Mouse (Mus musculus) kidney, adult 2 months (tissue): ENCODE results near the gene Cdh18.

Experiments
- CTCF ChIP-seq: fragments of 200-500 bp; conservative IDR thresholded peaks from 2 replicates; pipeline ENCODE4 v1.5.1; 2011; ENCODE audit warnings: low read depth, mild to moderate bottlenecking, control low read depth, low read length, moderate library complexity, mixed read lengths; ENCODE audit not compliant: insufficient read depth, insufficient read length
- POLR2A ChIP-seq: fragments of 200-500 bp; IDR thresholded peaks from one replicate; pipeline ENCODE4 v1.6.1; 2011; ENCODE audit warnings: low read depth, low read length, control low read depth

DNA sequence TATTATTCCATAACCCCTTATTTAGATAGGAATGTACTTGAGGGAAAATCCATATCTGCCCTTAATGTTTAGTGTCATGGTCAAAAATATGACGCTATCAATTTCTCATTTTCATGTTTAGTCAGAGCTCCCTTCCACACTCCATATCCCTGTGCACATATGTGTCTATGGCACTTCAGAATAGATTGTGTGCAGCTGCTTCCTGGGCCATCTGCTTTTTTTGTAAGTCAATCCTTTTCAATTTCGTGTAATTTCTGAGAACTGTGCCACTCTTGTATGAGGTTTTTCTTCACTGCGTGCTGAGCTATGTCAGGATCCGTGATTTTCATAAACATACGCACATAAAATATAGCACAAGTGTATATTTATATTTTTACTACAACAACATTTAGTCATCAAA lies 435.8 kb downstream of the Cdh18 start:
- TF ChIP-seq CTCF (no peak), POLR2A (no peak)
